Mouse (Mus musculus) cortical plate, adult 2 months (tissue): Measurements from ENCODE around the gene Rph3a. TPM values are rescaled to one million over a fixed set of nuclear protein-coding genes. Genes with fewer than 3 reads are reported as not detected.
"Not testable (repeated sequence)": the region's sequence is repeated elsewhere in the genome, so short reads cannot be mapped to it uniquely, and the experiment has no call there.

ENCODE experiments used
- H3K27ac ChIP-seq: fragments of 200-500 bp; 2 replicates; pipeline ENCODE4 v1.5.1; 2012; ENCODE audit warnings: low read length, control low read depth, inconsistent platforms; ENCODE audit not compliant: insufficient read depth
- H3K4me1 ChIP-seq: fragments of 200-500 bp; 2 replicates; pipeline ENCODE4 v1.6.1; 2011; ENCODE audit warnings: low read length; ENCODE audit not compliant: control insufficient read depth, insufficient read depth
- H3K4me3 ChIP-seq: fragments of 200-500 bp; 2 replicates; pipeline ENCODE4 v1.5.1; 2011; ENCODE audit warnings: mild to moderate bottlenecking, low read length, control low read depth; ENCODE audit not compliant: insufficient read depth
- CTCF ChIP-seq: fragments of 200-500 bp; IDR thresholded peaks from 2 replicates; pipeline ENCODE4 v1.5.1; 2011; ENCODE audit warnings: mild to moderate bottlenecking, control low read depth, low read length; ENCODE audit not compliant: insufficient read depth; ENCODE audit errors: extremely low read depth
- POLR2A ChIP-seq: fragments of 200-500 bp; IDR thresholded peaks from 2 replicates; pipeline ENCODE4 v1.6.1; 2011; ENCODE audit warnings: mild to moderate bottlenecking, low read length, control low read depth; ENCODE audit not compliant: insufficient read depth; ENCODE audit errors: extremely low read depth
- polyA plus RNA-seq: library from polyadenylated mRNA; depleted of rRNA; stranded (reverse); fragments of >200 nt; gene quantifications from 2 replicates; pipeline ENCODE4 v1.2.3, GENCODE M21; 2012; rRNA removed

Rph3a gene
- polyA plus RNA-seq, 1 experiment: 278 TPM

DNA sequence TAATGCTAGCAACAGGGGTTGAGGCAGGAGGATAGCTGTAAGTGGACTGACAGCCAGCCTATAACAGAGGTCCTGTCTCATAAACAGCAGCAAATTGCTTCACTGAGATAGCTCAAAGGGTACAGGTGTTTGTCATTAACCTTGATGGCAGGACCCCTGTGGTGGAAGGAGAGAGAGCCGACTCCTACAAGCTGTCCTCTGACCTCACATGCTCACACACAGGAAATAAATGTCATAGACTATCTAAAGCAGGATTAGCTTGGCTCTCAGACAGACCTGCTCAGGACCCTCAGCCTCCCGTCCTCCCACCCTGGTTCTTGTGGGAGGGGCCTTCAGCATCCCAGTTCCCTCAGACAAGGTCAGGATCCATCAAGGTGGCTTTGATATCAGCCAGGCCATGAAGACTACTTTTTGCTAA is 117.6 kb downstream of the Rph3a start:
- H3K4me1 ChIP-seq: no peaks in the 10 kb centered on the region
- TF ChIP-seq POLR2A: no peak
- TF ChIP-seq CTCF: no peak
- no peak overlapping the region for H3K27ac ChIP-seq
- H3K4me3 ChIP-seq: no peak overlapping the region

DNA sequence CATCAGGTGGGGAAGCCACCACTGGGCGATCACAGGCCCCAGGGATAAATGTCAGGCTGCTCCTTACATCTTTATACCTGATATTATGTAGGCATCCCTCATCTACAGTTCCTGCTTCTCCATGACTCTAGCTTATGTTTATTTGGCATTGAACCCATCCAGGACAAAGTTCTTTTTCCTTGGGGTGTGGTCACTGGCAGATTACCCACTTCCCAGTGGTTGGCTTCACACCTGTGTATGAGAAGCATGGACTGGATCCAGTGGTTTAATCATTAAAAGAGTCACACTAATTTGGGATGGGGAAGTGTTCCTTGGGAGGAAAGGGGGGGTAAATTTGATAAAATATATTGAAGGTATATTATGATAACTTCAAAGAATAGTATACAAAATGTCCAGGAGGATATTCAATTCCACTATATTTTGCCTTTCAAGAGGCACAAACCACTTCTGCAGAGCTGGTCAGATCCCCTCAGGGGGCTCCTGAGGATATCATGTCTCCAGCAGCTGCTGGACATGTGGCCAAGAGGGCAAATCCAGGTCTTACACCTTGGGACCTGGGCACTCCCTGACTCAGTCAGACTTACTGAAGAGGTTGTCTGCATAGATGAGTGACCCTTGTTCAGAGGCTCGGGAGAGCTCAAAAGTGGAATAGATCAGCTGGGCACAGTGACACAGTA is 118.2 kb downstream of the Rph3a start:
- H3K4me3 ChIP-seq, H3K4me1 ChIP-seq, H3K27ac ChIP-seq: not testable (repeated sequence)

- Histone ChIP-seq H3K4me3 (no peak overlapping the region), H3K27ac (no peak overlapping the region), H3K4me1 (no peaks in the 10 kb centered on the region)
- TF ChIP-seq CTCF: no peak
- TF ChIP-seq POLR2A: no peak
Observed at GRCm38 (mm10) chr5:120890991-120891390, 118.9 kb downstream of the Rph3a start.

Other genes with a start within 250 kb of the Rph3a start
- 0.04 and 0.13 TPM in 2 replicates for gene Oas3, start 232.4 kb downstream of the Rph3a start, polyA plus RNA-seq
- gene Oas1e, start 214.6 kb downstream of the Rph3a start, polyA plus RNA-seq: not detected in 2 replicates
- 2.3 TPM in 2 replicates for gene Oas1c, start 197.6 kb downstream of the Rph3a start, polyA plus RNA-seq
- not detected in 2 replicates for gene Oas1f, start 162.7 kb downstream of the Rph3a start, polyA plus RNA-seq
- not detected in 2 replicates for gene Oas1h, start 148.7 kb downstream of the Rph3a start, polyA plus RNA-seq
- gene Oas1g, start 122.5 kb downstream of the Rph3a start, polyA plus RNA-seq: 0.46 and 0.49 TPM in 2 replicates
- 1.8 and 2.2 TPM in 2 replicates for gene Oas1a, start 102.6 kb downstream of the Rph3a start, polyA plus RNA-seq
- not detected in 2 replicates for gene Oas1d, start 95.6 kb downstream of the Rph3a start, polyA plus RNA-seq
- gene Ptpn11, start 181.3 kb upstream of the Rph3a start, polyA plus RNA-seq: 60.0 and 64.6 TPM in 2 replicates
- gene Rpl6, start 194.4 kb upstream of the Rph3a start, polyA plus RNA-seq: 394 and 406 TPM in 2 replicates
- 77.7 and 79.8 TPM in 2 replicates for gene Hectd4, start 210.1 kb upstream of the Rph3a start, polyA plus RNA-seq